Mouse (Mus musculus): ENCODE results near the gene Ttf1. TPM values are rescaled to one million over a fixed set of nuclear protein-coding genes. Genes with fewer than 3 reads are reported as not detected.

Gene Ttf1
- polyA plus RNA-seq, 1 experiment: 0.28 TPM

- Histone ChIP-seq H3K4me3 (replicated peaks) (no peak overlapping the region), H3K27me3 (ENCODE audit: control insufficient read depth) (no peaks in the 10 kb centered on the region), H3K9me3 (ENCODE audit: control insufficient read depth, low read length) (no peaks in the 10 kb centered on the region)
These were observed 60.9 kb downstream of the Ttf1 start for GRCm38 (mm10) chr2:29120969-29121368.

GRCm38 (mm10) chr2:29122446-29122845, 62.4 kb downstream of the Ttf1 start:
- Histone ChIP-seq H3K27me3 (ENCODE audit: control insufficient read depth) (no peaks in the 10 kb centered on the region), H3K4me3 (replicated peaks) (no peak overlapping the region), H3K9me3 (ENCODE audit: control insufficient read depth, low read length) (no peaks in the 10 kb centered on the region), H3K4me1 (ENCODE audit: control insufficient read depth) (peaks cover 24% of the 10 kb centered on the region), H3K36me3 (ENCODE audit: control insufficient read depth) (peaks cover 7% of the 10 kb centered on the region)
- TF ChIP-seq GATA1 (IDR thresholded peaks at IDR 0.05; ENCODE audit: low read length): no peak
- TF ChIP-seq TAL1 (IDR thresholded peaks at IDR 0.05; ENCODE audit: low read length): no peak

More at GRCm38 (mm10) chr2:29120969-29121368, 60.9 kb downstream of the Ttf1 start:
- no peak for TF ChIP-seq TAL1 (IDR thresholded peaks at IDR 0.05; ENCODE audit: low read length)
- TF ChIP-seq GATA1 (IDR thresholded peaks at IDR 0.05; ENCODE audit: low read length): no peak
- Histone ChIP-seq H3K36me3 (ENCODE audit: control insufficient read depth) (no peaks in the 10 kb centered on the region), H3K4me1 (ENCODE audit: control insufficient read depth) (peaks cover 18% of the 10 kb centered on the region)

DNA sequence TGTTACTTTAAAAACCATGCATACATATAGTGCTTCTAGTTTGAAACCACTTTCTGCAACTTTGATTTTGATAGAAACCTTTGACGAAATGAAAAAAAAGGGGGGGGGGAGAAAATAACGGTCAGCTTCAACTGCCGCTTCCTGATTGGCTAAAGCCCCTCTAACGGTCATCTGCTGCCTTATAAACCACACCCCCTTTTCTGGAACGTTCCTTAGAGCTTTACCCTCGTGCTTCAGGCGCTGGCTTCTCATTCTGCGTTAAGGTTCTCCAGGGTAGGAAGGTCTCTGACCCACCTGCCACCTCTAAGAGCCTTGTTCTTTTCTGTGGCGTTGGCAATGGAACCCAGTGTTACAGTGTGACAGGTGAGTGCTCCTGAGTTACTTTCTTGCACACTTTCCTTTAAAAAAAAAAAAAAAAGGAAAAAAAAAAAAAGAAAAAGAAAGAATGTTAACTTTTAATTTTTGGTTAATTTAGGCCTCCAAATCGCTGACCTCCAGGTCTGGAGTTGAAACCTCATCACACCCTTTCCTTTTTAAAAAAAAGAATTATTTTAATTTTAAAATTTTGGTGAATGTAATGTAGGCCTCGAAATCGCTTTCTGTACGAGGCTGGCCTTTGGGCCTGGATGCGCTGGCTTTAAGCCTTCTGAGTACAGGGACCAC, 64.0 kb downstream of the Ttf1 start, which contains the start of gene Setx:
TSS of gene Setx (plus strand) at position 275 of the 663 bp plus-strand sequence.
- no peaks in the 10 kb centered on the region for H3K9me3 ChIP-seq (ENCODE audit: control insufficient read depth, low read length)
- H3K27me3 ChIP-seq (ENCODE audit: control insufficient read depth): no peaks in the 10 kb centered on the region
- H3K4me3 ChIP-seq (replicated peaks): peak within 1 kb of the TSS; percentile 95
- peaks cover 24% of the 10 kb centered on the region for H3K4me1 ChIP-seq (ENCODE audit: control insufficient read depth)
- TF ChIP-seq TAL1 (IDR thresholded peaks at IDR 0.05; ENCODE audit: low read length) (no peak), GATA1 (IDR thresholded peaks at IDR 0.05; ENCODE audit: low read length) (no peak)
- H3K36me3 ChIP-seq (ENCODE audit: control insufficient read depth): peaks cover 16% of the 10 kb centered on the region

- Histone ChIP-seq H3K27me3 (ENCODE audit: control insufficient read depth) (no peaks in the 10 kb centered on the region), H3K4me1 (ENCODE audit: control insufficient read depth) (peaks cover 24% of the 10 kb centered on the region), H3K4me3 (replicated peaks) (peak overlapping the region; percentile 95), H3K36me3 (ENCODE audit: control insufficient read depth) (peaks cover 21% of the 10 kb centered on the region), H3K9me3 (ENCODE audit: control insufficient read depth, low read length) (no peaks in the 10 kb centered on the region)
- TF ChIP-seq GATA1 (IDR thresholded peaks at IDR 0.05; ENCODE audit: low read length) (no peak), TAL1 (IDR thresholded peaks at IDR 0.05; ENCODE audit: low read length) (no peak)
These were observed 64.5 kb downstream of the Ttf1 start for GRCm38 (mm10) chr2:29124571-29124935.

DNA sequence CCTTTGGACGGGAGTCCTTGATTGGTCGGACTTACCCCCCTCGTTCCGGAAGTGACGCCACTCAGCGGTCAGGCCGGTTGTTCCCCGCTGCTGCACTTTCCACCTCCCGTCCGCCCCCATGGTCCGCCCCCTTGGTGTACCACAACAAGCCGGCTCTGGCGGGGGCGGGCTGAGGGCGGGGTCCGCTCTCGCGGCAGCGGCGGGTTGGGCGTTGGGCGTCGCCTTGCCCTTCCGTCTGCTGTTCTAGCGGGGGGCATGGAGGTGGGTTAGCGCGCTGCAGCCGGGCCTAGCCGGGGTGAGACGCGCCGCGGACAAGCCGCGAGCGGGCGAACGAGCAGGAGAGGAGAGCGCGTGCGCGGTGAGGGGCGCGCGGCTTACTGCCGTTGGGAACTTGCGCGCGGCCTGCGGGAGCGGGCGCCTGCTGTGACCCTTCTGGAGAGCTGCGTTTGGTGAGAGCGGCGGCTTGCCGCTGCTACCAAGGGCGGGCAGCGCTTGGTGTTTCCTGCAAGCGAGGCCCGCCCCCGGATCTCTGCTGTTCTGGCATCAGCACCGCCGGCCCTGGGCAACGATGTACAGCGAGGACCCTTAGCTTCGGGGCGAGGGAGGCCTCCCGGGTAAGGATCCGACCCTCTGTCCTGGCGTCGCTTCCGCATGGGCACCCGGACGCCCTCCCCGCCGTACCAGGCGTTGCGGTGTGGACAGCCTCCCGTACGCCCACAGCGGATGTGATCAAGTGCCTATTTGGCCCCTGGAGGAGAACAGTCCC, 65.1 kb downstream of the Ttf1 start:
- Histone ChIP-seq H3K4me1 (ENCODE audit: control insufficient read depth) (peaks cover 24% of the 10 kb centered on the region), H3K9me3 (ENCODE audit: control insufficient read depth, low read length) (no peaks in the 10 kb centered on the region), H3K4me3 (replicated peaks) (peak overlapping the region; percentile 95), H3K27me3 (ENCODE audit: control insufficient read depth) (no peaks in the 10 kb centered on the region), H3K36me3 (ENCODE audit: control insufficient read depth) (peaks cover 27% of the 10 kb centered on the region)
- TF ChIP-seq TAL1 (IDR thresholded peaks at IDR 0.05; ENCODE audit: low read length) (no peak), GATA1 (IDR thresholded peaks at IDR 0.05; ENCODE audit: low read length) (no peak)

- no peaks in the 10 kb centered on the region for H3K9me3 ChIP-seq (ENCODE audit: control insufficient read depth, low read length)
- H3K4me3 ChIP-seq (replicated peaks): no peak overlapping the region
- H3K4me1 ChIP-seq (ENCODE audit: control insufficient read depth): peaks cover 12% of the 10 kb centered on the region
- TF ChIP-seq TAL1 (IDR thresholded peaks at IDR 0.05; ENCODE audit: low read length) (no peak), GATA1 (IDR thresholded peaks at IDR 0.05; ENCODE audit: low read length) (no peak)
- H3K27me3 ChIP-seq (ENCODE audit: control insufficient read depth): no peaks in the 10 kb centered on the region
- peaks cover 57% of the 10 kb centered on the region for H3K36me3 ChIP-seq (ENCODE audit: control insufficient read depth)
These were observed 70.2 kb downstream of the Ttf1 start for GRCm38 (mm10) chr2:29130118-29130899.

DNA sequence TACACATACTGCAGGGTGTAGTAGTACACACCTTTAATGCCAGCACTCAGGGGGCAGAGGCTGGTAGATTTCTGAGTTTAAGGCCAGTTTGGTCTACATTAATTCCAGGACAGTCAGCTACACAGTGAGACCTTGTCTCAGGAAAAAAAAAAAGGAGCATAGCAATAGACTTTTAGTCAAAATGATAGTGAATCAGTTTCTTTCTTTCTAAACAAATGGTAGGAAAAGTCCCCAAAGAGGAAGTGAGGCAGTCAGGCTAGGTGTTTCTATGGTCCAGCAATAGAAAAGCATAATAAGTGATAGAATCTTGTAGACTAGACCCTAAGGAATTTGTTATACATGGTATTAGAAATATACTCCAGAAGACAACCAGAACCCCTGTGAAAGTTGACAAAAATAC, 75.1 kb downstream of the Ttf1 start:
- Histone ChIP-seq H3K4me1 (ENCODE audit: control insufficient read depth) (no peaks in the 10 kb centered on the region), H3K27me3 (ENCODE audit: control insufficient read depth) (no peaks in the 10 kb centered on the region), H3K4me3 (replicated peaks) (no peak overlapping the region), H3K36me3 (ENCODE audit: control insufficient read depth) (peaks cover 53% of the 10 kb centered on the region), H3K9me3 (ENCODE audit: control insufficient read depth, low read length) (no peaks in the 10 kb centered on the region)
- no peak for TF ChIP-seq TAL1 (IDR thresholded peaks at IDR 0.05; ENCODE audit: low read length)
- TF ChIP-seq GATA1 (IDR thresholded peaks at IDR 0.05; ENCODE audit: low read length): no peak

Other genes starting within 250 kb of the Ttf1 start
- gene Gtf3c4, start 219.9 kb upstream of the Ttf1 start, polyA plus RNA-seq (2012): 0.41 and 0.79 TPM in 2 replicates
- gene Ddx31, start 219.9 kb upstream of the Ttf1 start, polyA plus RNA-seq (2012): 0.14 and 0.25 TPM in 2 replicates
- gene Barhl1, start 143.6 kb upstream of the Ttf1 start, polyA plus RNA-seq (2012): not detected in 2 replicates
- gene Cfap77, start 5.2 kb upstream of the Ttf1 start, polyA plus RNA-seq (2012): not detected in 2 replicates
- gene Setx, start 63.9 kb downstream of the Ttf1 start, polyA plus RNA-seq (2012): 0.08 and 0.10 TPM in 2 replicates
- gene Ntng2, start 192.7 kb downstream of the Ttf1 start, polyA plus RNA-seq (2012): 0.03 TPM in 1 of 2 replicates, not detected in the other